ENCODE assay signal across 20 mouse cellular contexts in genomic region chr9:100535618-100536262, GRCm38 (mm10). TPM values are rescaled to one million over a fixed set of nuclear protein-coding genes. Genes with fewer than 3 reads are reported as not detected.
A peak's percentile ranks its signal among the peaks of the same experiment; 100 is the strongest.
DNase-seq lines count a peak whose midpoint lies in the region; ATAC-seq and TF ChIP-seq lines count a peak whose summit lies in the region.
"Had no signal": no experiment of that assay in that cellular context is flagged by ENCODE, and none has a peak within 500 bp of the region (broad histone marks: within the 10 kb centered on the region; RNA-seq: fewer than 3 reads in every experiment).

No protein-coding gene starts in this region.

- TF ChIP-seq POLR2A in brain, embryonic 14.5 days (IDR thresholded peaks at IDR 0.05; ENCODE audit: borderline replicate concordance, extremely low read depth, insufficient read depth, insufficient read length, poor library complexity, severe bottlenecking), result no peak

- H3K4me1 ChIP-seq in embryonic facial prominence, embryonic 14.5 days (ENCODE audit: control insufficient read depth, insufficient read depth, low read length), result no peaks in the 10 kb centered on the region; the same call in 1 of the 2 replicates
- H3K4me1 ChIP-seq in embryonic facial prominence, embryonic 10.5 days, result no peaks in the 10 kb centered on the region
- no peaks in the 10 kb centered on the region for H3K4me1 ChIP-seq in lung, embryonic 14.5 days (ENCODE audit: insufficient read depth)
- no peaks in the 10 kb centered on the region for H3K4me1 ChIP-seq in midbrain, embryonic 10.5 days
- H3K4me1 ChIP-seq: embryonic facial prominence, embryonic 12.5 days; hindbrain, embryonic 10.5 days; limb, embryonic 13.5 days had no signal

- no peak for TF ChIP-seq CTCF in lung, embryonic 14.5 days (IDR thresholded peaks at IDR 0.05; ENCODE audit: low read depth)
- TF ChIP-seq CTCF in brain, embryonic 14.5 days (IDR thresholded peaks at IDR 0.05; ENCODE audit: borderline replicate concordance, extremely low read depth, insufficient read depth, insufficient read length), result no peak

- H3K4me3 ChIP-seq in embryonic facial prominence, embryonic 14.5 days (ENCODE audit: low read depth, low read length), result no peak overlapping the region
- H3K4me3 ChIP-seq in embryonic facial prominence, embryonic 10.5 days, result no peak overlapping the region
- no peak overlapping the region for H3K4me3 ChIP-seq in lung, embryonic 14.5 days (ENCODE audit: low read depth, low read length)
- H3K4me3 ChIP-seq in midbrain, embryonic 10.5 days, result no peak overlapping the region
- H3K4me3 ChIP-seq: embryonic facial prominence, embryonic 12.5 days; hindbrain, embryonic 10.5 days; limb, embryonic 13.5 days had no signal

- no peaks in the 10 kb centered on the region for H3K36me3 ChIP-seq in embryonic facial prominence, embryonic 14.5 days (ENCODE audit: control insufficient read depth, insufficient read depth, low read length)
- no peaks in the 10 kb centered on the region; the same call in 1 of the 2 replicates for H3K36me3 ChIP-seq in embryonic facial prominence, embryonic 10.5 days (replicated peaks)
- H3K36me3 ChIP-seq in lung, embryonic 14.5 days (ENCODE audit: insufficient read depth), result no peaks in the 10 kb centered on the region
- peaks cover 9% of the 10 kb centered on the region; the same call in 1 of the 2 replicates for H3K36me3 ChIP-seq in midbrain, embryonic 10.5 days
- H3K36me3 ChIP-seq: embryonic facial prominence, embryonic 12.5 days; limb, embryonic 13.5 days had no signal

- no peaks in the 10 kb centered on the region for H3K27me3 ChIP-seq in embryonic facial prominence, embryonic 14.5 days (replicated peaks; ENCODE audit: control insufficient read depth, insufficient read depth, low read length)
- H3K27me3 ChIP-seq in embryonic facial prominence, embryonic 10.5 days (replicated peaks; ENCODE audit: low read depth, poor library complexity, severe bottlenecking), result no peaks in the 10 kb centered on the region
- H3K27me3 ChIP-seq in lung, embryonic 14.5 days (ENCODE audit: insufficient read depth, low read length), result no peaks in the 10 kb centered on the region
- H3K27me3 ChIP-seq in midbrain, embryonic 10.5 days (ENCODE audit: low read depth, poor library complexity, severe bottlenecking), result no peaks in the 10 kb centered on the region
- H3K27me3 ChIP-seq: embryonic facial prominence, embryonic 12.5 days; limb, embryonic 13.5 days had no signal

- 84% methylated on average over 2 of the region's 2 CpGs for WGBS in embryonic facial prominence, embryonic 14.5 days
- WGBS in embryonic facial prominence, embryonic 10.5 days, result 86% methylated on average over 2 of the region's 2 CpGs
- 81% methylated on average over 2 of the region's 2 CpGs for WGBS in lung, embryonic 14.5 days
- WGBS in midbrain, embryonic 10.5 days, result 95% methylated on average over 2 of the region's 2 CpGs

- H3K9me3 ChIP-seq in embryonic facial prominence, embryonic 14.5 days (ENCODE audit: control insufficient read depth, low read length), result no peaks in the 10 kb centered on the region
- no peaks in the 10 kb centered on the region for H3K9me3 ChIP-seq in embryonic facial prominence, embryonic 10.5 days
- no peaks in the 10 kb centered on the region for H3K9me3 ChIP-seq in lung, embryonic 14.5 days (ENCODE audit: low read depth, low read length)
- H3K9me3 ChIP-seq in midbrain, embryonic 10.5 days (replicated peaks), result no peaks in the 10 kb centered on the region
- H3K9me3 ChIP-seq: embryonic facial prominence, embryonic 12.5 days; hindbrain, embryonic 10.5 days; limb, embryonic 13.5 days had no signal

- no peak for ATAC-seq in embryonic facial prominence, embryonic 14.5 days (ENCODE audit: low read depth)
- no peak for ATAC-seq in lung, embryonic 14.5 days (ENCODE audit: insufficient read depth)
- ATAC-seq in megakaryocyte-erythroid progenitor cell, adult 5-6 weeks (replicated peaks; ENCODE audit: low FRiP score, low TSS enrichment, poor library complexity, severe bottlenecking), result peak; percentile 43; the same call in 1 of the 2 replicates
- ATAC-seq: CD4-positive, CD25-positive, alpha-beta regulatory T cell, adult 4 months had no signal

- no peak overlapping the region for H3K27ac ChIP-seq in embryonic facial prominence, embryonic 14.5 days (replicated peaks; ENCODE audit: low read depth, low read length)
- H3K27ac ChIP-seq in embryonic facial prominence, embryonic 10.5 days (replicated peaks), result no peak overlapping the region
- no peak overlapping the region for H3K27ac ChIP-seq in lung, embryonic 14.5 days (ENCODE audit: low read depth)
- no peak overlapping the region for H3K27ac ChIP-seq in midbrain, embryonic 10.5 days (replicated peaks)
- H3K27ac ChIP-seq: embryonic facial prominence, embryonic 12.5 days; hindbrain, embryonic 10.5 days; limb, embryonic 13.5 days had no signal

- no peak overlapping the region for H3K4me2 ChIP-seq in embryonic facial prominence, embryonic 14.5 days (ENCODE audit: low read depth, low read length)
- H3K4me2 ChIP-seq in lung, embryonic 14.5 days, result no peak overlapping the region
- H3K4me2 ChIP-seq: embryonic facial prominence, embryonic 12.5 days; limb, embryonic 13.5 days had no signal

- peak; percentile 28 for DNase-seq in embryonic facial prominence, embryonic 14.5 days (ENCODE audit: low spot score)
- DNase-seq in embryonic facial prominence, embryonic 10.5 days (ENCODE audit: low spot score), result no peak
- DNase-seq in lung, embryonic 14.5 days, result peak; percentile 24
- DNase-seq in lung, postnatal 14 days, result no peak
- DNase-seq in brain, embryonic 14.5 days (ENCODE audit: low read depth), result peak; percentile 31
- DNase-seq in layer of hippocampus, postnatal 10 days (ENCODE audit: low spot score in 2 of 2), result no peak
- no peak for DNase-seq in midbrain, embryonic 10.5 days (ENCODE audit: low spot score)
- DNase-seq: cerebellum, adult 9-10 months; gastrocnemius, postnatal 25 days; kidney, adult 11 months; midbrain, embryonic 14.5 days; right cerebral cortex, postnatal 14 days; spleen, adult 18-20 months; thymus, postnatal 36 days had no signal

- no peak overlapping the region for H3K9ac ChIP-seq in embryonic facial prominence, embryonic 14.5 days (ENCODE audit: low read depth, low read length)
- no peak overlapping the region for H3K9ac ChIP-seq in lung, embryonic 14.5 days
- H3K9ac ChIP-seq: embryonic facial prominence, embryonic 12.5 days; limb, embryonic 13.5 days had no signal

RNA-seq across cellular contexts. Expression of gene Nck1, which starts 10.2 kb away (rescaled TPM):
- 70.1 and 78.7 TPM in 2 replicates for polyA plus RNA-seq in embryonic facial prominence, embryonic 14.5 days (2014; fragmentation: Nextera tagmentation; extraction: Ambion mirVana)
- 61.4 and 62.0 TPM in 2 replicates for polyA plus RNA-seq in embryonic facial prominence, embryonic 10.5 days (2016; fragmentation: Nextera tagmentation; extraction: Ambion mirVana)
- 71.3 and 77.8 TPM in 2 replicates for polyA plus RNA-seq in lung, embryonic 14.5 days (2014; fragmentation: Nextera tagmentation; extraction: Ambion mirVana)
- polyA plus RNA-seq in brain, embryonic 14.5 days (2012; rRNA removed), result 29.3 and 32.9 TPM in 2 replicates
- 17.5 and 19.5 TPM in 2 replicates for total RNA-seq in megakaryocyte-erythroid progenitor cell, adult 5-6 weeks (2014; fragmentation: Nextera tagmentation)
- 37.0 and 54.1 TPM in 2 replicates for total RNA-seq in megakaryocyte-erythroid progenitor cell, adult 5-6 weeks (2017)
- 10 to 100 TPM; 25.0 to 30.4 TPM for total RNA-seq in layer of hippocampus, postnatal 10 days (2021)
- 58.8 and 63.5 TPM in 2 replicates for polyA plus RNA-seq in midbrain, embryonic 10.5 days (2016; fragmentation: Nextera tagmentation; extraction: Ambion mirVana)

RNA-seq across cellular contexts. Expression of gene Slc35g2, which starts 35.1 kb away (rescaled TPM):
- 6.2 and 6.3 TPM in 2 replicates for polyA plus RNA-seq in embryonic facial prominence, embryonic 14.5 days (2014; fragmentation: Nextera tagmentation; extraction: Ambion mirVana)
- polyA plus RNA-seq in embryonic facial prominence, embryonic 10.5 days (2016; fragmentation: Nextera tagmentation; extraction: Ambion mirVana), result 2.5 and 2.9 TPM in 2 replicates
- polyA plus RNA-seq in lung, embryonic 14.5 days (2014; fragmentation: Nextera tagmentation; extraction: Ambion mirVana), result 7.5 and 8.0 TPM in 2 replicates
- 6.8 and 7.5 TPM in 2 replicates for polyA plus RNA-seq in brain, embryonic 14.5 days (2012; rRNA removed)
- total RNA-seq in megakaryocyte-erythroid progenitor cell, adult 5-6 weeks (2014; fragmentation: Nextera tagmentation), result not detected in 2 replicates
- not detected in 2 replicates for total RNA-seq in megakaryocyte-erythroid progenitor cell, adult 5-6 weeks (2017)
- 10 to 100 TPM; 11.4 to 12.0 TPM for total RNA-seq in layer of hippocampus, postnatal 10 days (2021)
- 6.5 TPM in 2 replicates for polyA plus RNA-seq in midbrain, embryonic 10.5 days (2016; fragmentation: Nextera tagmentation; extraction: Ambion mirVana)
- total RNA-seq: neutrophil, adult 5-6 weeks had no signal

RNA-seq across cellular contexts. Expression of gene Il20rb, which starts 49.2 kb away (rescaled TPM):
- 3.0 and 3.7 TPM in 2 replicates for polyA plus RNA-seq in embryonic facial prominence, embryonic 14.5 days (2014; fragmentation: Nextera tagmentation; extraction: Ambion mirVana)
- polyA plus RNA-seq in embryonic facial prominence, embryonic 10.5 days (2016; fragmentation: Nextera tagmentation; extraction: Ambion mirVana), result 1.1 and 1.8 TPM in 2 replicates
- 1.6 and 2.2 TPM in 2 replicates for polyA plus RNA-seq in lung, embryonic 14.5 days (2014; fragmentation: Nextera tagmentation; extraction: Ambion mirVana)
- polyA plus RNA-seq in brain, embryonic 14.5 days (2012; rRNA removed), result 2.2 and 2.4 TPM in 2 replicates
- total RNA-seq in megakaryocyte-erythroid progenitor cell, adult 5-6 weeks (2014; fragmentation: Nextera tagmentation), result 1.9 and 2.1 TPM in 2 replicates
- 0.65 and 2.0 TPM in 2 replicates for total RNA-seq in megakaryocyte-erythroid progenitor cell, adult 5-6 weeks (2017)
- total RNA-seq in layer of hippocampus, postnatal 10 days (2021), result 1 to 10 TPM; 1.1 to 1.6 TPM
- polyA plus RNA-seq in midbrain, embryonic 10.5 days (2016; fragmentation: Nextera tagmentation; extraction: Ambion mirVana), result 0.80 and 0.98 TPM in 2 replicates

Comparison
In these comparisons a context has a peak if more than half of its experiments do, and no peak if none do; other contexts are left out.
1. DNase-seq: peak in embryonic facial prominence, embryonic 14.5 days (single experiment), lung, embryonic 14.5 days (single experiment) and brain, embryonic 14.5 days (single experiment); none in embryonic facial prominence, embryonic 10.5 days (single experiment), lung, postnatal 14 days (single experiment), layer of hippocampus, postnatal 10 days (0 of 2) and midbrain, embryonic 10.5 days (single experiment).